Mouse (Mus musculus) layer of hippocampus, adult 9-10 months (tissue): ENCODE results near the gene Gm37240.

Experiments used
- DNase-seq: peaks from one replicate; pipeline ENCODE4 v3.0.0; 2022; ENCODE audit warnings: low spot score

Gm37240 gene

GRCm38 (mm10) chr3:85128546-85128945 lies 758.8 kb downstream of the Gm37240 start:
- no peak for DNase-seq

GRCm38 (mm10) chr3:85126970-85127369 lies 760.3 kb downstream of the Gm37240 start:
- DNase-seq: no peak

- DNase-seq: no peak
These were observed 761.8 kb downstream of the Gm37240 start for GRCm38 (mm10) chr3:85125471-85125870.

- DNase-seq: no peak
These were observed 762.4 kb downstream of the Gm37240 start for GRCm38 (mm10) chr3:85124924-85125323.

- no peak for DNase-seq
These were observed 762.9 kb downstream of the Gm37240 start for GRCm38 (mm10) chr3:85124410-85124809.

GRCm38 (mm10) chr3:85117702-85118101 lies 769.6 kb downstream of the Gm37240 start:
- DNase-seq: no peak

GRCm38 (mm10) chr3:85117014-85117413 lies 770.3 kb downstream of the Gm37240 start:
- no peak for DNase-seq

GRCm38 (mm10) chr3:85115959-85116543 lies 771.3 kb downstream of the Gm37240 start:
- DNase-seq: no peak

- no peak for DNase-seq
These were observed 773.8 kb downstream of the Gm37240 start for GRCm38 (mm10) chr3:85113565-85113964.

GRCm38 (mm10) chr3:85110762-85111161 lies 776.6 kb downstream of the Gm37240 start:
- no peak for DNase-seq

- DNase-seq: no peak
These were observed 778.1 kb downstream of the Gm37240 start for GRCm38 (mm10) chr3:85109221-85109620.

GRCm38 (mm10) chr3:85108396-85108795 lies 778.9 kb downstream of the Gm37240 start:
- no peak for DNase-seq

- no peak for DNase-seq
These were observed 780.4 kb downstream of the Gm37240 start for GRCm38 (mm10) chr3:85106956-85107355.

- DNase-seq: no peak
These were observed 783.0 kb downstream of the Gm37240 start for GRCm38 (mm10) chr3:85104301-85104700.

- no peak for DNase-seq
These were observed 806.3 kb downstream of the Gm37240 start for GRCm38 (mm10) chr3:85080882-85081558.

GRCm38 (mm10) chr3:85064113-85064512 lies 823.2 kb downstream of the Gm37240 start:
- no peak for DNase-seq

- DNase-seq: no peak
These were observed 827.2 kb downstream of the Gm37240 start for GRCm38 (mm10) chr3:85060153-85060552.

GRCm38 (mm10) chr3:85057245-85057644 lies 830.1 kb downstream of the Gm37240 start:
- DNase-seq: no peak

- no peak for DNase-seq
These were observed 833.8 kb downstream of the Gm37240 start for GRCm38 (mm10) chr3:85053526-85053925.

- DNase-seq: no peak
These were observed 835.1 kb downstream of the Gm37240 start for GRCm38 (mm10) chr3:85052196-85052595.

GRCm38 (mm10) chr3:85048569-85048968 lies 838.7 kb downstream of the Gm37240 start:
- DNase-seq: no peak

- no peak for DNase-seq
These were observed 843.6 kb downstream of the Gm37240 start for GRCm38 (mm10) chr3:85043679-85044218.

GRCm38 (mm10) chr3:85042126-85042525 lies 845.2 kb downstream of the Gm37240 start:
- no peak for DNase-seq

- DNase-seq: no peak
These were observed 858.2 kb downstream of the Gm37240 start for GRCm38 (mm10) chr3:85029141-85029540.
